Mouse (Mus musculus) frontal cortex, adult (tissue): ENCODE measurements around the gene Gm28043.

Experiments
- ATAC-seq: cut with Nextera tagmentation; 2 replicates; pipeline ENCODE4 v1.9.2; 2017; ENCODE audit warnings: mild to moderate bottlenecking, moderate library complexity, mixed read lengths; ENCODE audit not compliant: low TSS enrichment

Gm28043 gene

GRCm38 (mm10) chr17:29680174-29680573 is 65.5 kb downstream of the Gm28043 start:
- ATAC-seq: no peak

- no peak for ATAC-seq
Observed at GRCm38 (mm10) chr17:29680921-29681320, 66.2 kb downstream of the Gm28043 start.

GRCm38 (mm10) chr17:29681669-29682068 is 67.0 kb downstream of the Gm28043 start:
- ATAC-seq: no peak

GRCm38 (mm10) chr17:29682261-29682660 is 67.6 kb downstream of the Gm28043 start:
- ATAC-seq: no peak

DNA sequence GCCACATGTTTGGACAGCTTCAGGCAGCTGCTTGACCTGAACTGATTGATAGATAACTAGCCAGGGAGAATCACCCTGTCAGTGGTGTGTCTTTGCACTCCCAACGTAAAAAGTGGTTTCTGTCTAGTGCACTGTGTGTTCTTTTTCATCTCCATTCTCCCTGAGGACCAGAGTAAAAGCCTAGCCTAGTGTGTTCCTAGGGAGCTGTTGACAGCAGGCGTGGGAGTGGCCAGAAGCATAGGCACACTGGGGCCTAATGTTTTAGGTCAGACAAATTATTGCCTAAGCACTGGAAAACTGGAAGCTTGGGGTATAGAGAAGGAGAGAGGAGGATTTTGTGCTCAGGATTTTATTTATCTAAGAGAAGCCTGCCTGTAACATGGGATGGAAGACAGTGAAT is 68.5 kb downstream of the Gm28043 start:
- no peak for ATAC-seq

- ATAC-seq: no peak
Observed at GRCm38 (mm10) chr17:29684275-29684674, 69.6 kb downstream of the Gm28043 start.

- ATAC-seq: no peak
Observed at GRCm38 (mm10) chr17:29686771-29687170, 72.1 kb downstream of the Gm28043 start.

DNA sequence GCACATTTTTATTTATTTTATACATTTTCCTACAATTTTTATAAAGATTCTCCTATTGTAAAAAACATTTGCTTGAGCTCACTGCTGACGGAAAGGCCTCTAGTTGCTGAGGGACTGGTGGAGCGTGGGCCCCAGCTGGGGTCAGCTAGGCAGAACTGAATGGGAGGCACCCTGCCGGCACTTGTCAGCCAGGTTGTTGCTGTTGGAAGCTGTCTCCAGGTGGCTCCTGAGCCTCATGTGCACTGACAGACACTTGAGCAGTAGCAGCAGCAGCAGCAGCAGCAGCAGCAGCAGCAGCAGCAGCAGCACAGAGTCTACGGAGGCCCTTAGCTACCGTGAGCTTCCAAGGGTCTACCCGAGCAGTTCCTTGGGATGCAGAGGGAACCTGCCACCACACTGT is 72.7 kb downstream of the Gm28043 start:
- ATAC-seq: no peak

DNA sequence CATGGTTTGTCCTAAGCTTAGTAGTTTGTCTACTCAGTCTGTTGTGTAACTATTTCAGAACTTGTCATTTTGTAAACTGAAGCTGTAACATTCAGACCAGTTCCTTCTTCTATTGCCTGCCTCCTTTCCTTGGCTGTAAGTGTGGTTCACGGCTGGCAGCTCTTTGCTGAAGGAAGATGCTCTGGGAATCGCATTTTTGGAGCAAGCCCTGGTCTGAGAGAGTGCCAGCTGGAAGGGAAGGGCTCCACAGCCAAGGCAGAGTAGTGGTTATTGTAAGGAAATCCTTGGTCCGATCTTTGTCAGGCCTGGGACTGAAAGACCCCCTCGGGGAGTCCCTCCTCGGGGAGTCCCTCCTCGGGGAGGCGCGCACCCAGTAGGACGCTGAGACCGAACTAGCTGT is 73.9 kb downstream of the Gm28043 start:
- ATAC-seq: no peak

- ATAC-seq: no peak
Observed at GRCm38 (mm10) chr17:29690257-29690656, 75.6 kb downstream of the Gm28043 start.

- ATAC-seq: no peak
Observed at GRCm38 (mm10) chr17:29692827-29693226, 78.2 kb downstream of the Gm28043 start.

DNA sequence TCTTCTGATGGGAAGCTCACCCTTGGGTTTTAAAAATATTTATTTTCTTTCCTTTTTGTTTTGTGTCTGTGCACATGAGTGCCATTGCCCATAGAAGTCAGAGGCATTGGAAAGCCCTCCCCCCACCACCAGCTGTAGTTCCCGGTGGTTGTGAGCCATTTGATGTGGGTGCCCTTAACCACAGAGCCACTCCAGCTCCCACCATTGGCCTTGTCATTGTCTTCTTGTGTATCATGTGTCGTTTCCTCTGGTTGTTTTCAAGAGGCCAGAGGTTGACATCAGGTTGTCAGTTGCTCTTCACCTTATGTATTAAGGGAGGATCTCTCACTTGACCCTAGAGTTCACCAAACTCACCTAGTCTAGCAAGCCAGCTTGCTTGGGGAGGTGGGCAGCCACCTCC is 78.9 kb downstream of the Gm28043 start:
- ATAC-seq: no peak

GRCm38 (mm10) chr17:29694516-29694915 is 79.8 kb downstream of the Gm28043 start:
- ATAC-seq: no peak

DNA sequence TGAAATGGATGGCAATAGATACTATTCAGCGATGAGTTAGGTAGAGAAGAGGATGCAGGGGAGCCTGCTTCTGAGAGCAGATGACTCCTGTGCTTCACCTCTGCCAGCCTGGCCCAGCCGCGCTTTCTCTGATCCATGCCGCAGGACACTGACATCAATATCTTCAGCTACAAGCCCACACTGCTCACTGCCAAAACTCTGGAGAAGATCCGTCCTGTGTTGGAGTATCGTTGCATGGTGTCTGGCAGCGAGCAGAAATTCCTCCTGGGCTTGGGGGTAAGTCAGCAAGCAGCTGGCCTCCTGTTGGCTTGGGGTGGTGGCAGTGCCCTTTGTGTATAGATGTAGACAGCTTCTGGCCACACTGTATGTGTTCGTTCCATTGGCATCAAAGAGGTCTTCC is 82.3 kb downstream of the Gm28043 start:
- ATAC-seq: no peak

GRCm38 (mm10) chr17:29698421-29698820 is 83.7 kb downstream of the Gm28043 start:
- ATAC-seq: no peak

DNA sequence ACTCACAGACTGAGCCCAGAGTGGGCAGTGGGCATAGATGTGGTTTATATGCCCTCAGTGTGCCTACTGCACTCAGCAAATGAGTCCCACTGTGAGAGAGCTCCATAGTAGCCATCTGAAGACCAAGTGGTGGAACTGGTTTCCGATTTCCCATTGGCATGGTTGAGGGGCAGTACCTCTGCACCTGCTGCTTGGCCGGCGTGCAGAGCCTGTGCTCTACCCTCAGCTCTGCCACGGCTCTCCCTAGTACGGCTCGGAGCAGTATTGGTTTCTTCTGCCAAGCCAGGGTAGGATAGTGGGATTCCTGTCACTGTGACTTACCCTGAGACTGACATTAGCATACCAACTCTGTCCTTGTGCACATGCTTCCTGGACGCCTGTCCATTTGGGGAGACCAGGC is 85.9 kb downstream of the Gm28043 start:
- no peak for ATAC-seq

DNA sequence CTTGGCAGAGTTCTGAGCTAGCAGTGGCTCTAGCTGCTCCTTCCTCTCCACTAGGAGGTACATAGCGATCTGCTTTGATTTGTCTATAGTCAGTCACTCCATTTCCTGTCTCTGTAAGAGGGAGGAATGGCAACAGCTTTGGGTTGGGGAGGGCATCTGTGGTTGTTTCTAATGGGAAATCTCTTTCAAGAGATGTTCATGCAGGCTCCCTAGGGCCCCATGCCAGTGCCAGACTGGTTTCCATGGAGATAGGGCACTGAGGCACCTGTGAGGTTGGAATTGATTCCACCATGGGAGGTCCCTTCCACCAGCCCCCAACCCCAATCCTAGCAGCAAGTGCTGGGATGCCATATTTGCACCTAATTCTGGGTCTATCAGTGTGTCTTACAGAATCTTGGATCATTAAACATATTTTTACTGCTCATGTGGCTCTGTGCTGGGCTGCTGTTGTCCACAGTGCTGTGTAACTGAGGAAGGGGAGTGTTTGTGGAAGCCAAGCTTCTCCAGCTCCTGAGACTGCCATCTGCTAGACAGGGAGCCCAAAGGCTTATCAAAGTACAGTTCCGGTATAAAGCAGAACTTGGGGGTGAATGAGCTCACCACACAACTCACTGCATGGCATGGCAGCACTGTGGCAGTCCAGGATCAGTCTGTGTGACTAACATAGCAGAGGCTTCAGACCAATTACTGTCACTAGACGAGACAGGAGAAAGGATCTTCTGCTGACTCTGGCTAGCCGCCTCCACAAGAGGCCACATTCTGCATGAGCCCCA is 88.4 kb downstream of the Gm28043 start:
- no peak for ATAC-seq

DNA sequence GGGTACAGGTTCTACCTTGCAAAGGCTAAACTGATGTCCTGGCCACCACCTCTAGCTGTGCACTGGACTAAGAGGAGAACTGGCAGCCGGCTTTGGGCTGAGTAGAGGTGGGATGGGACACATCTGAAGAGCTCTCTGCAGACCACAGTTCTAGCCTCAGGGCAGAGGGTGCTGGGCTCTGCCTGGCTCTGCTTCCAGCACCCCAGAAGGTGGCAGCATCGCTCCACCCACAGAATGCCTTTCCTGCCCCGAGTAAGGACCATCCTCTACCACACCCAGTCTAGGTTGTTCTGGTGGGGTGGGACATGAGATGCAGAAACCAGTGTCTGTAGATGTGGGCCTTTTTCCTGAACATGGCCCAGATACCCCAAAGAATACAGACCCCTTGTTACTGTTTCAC is 90.1 kb downstream of the Gm28043 start:
- peak; percentile 50; the same call in 1 of the 2 replicates for ATAC-seq

DNA sequence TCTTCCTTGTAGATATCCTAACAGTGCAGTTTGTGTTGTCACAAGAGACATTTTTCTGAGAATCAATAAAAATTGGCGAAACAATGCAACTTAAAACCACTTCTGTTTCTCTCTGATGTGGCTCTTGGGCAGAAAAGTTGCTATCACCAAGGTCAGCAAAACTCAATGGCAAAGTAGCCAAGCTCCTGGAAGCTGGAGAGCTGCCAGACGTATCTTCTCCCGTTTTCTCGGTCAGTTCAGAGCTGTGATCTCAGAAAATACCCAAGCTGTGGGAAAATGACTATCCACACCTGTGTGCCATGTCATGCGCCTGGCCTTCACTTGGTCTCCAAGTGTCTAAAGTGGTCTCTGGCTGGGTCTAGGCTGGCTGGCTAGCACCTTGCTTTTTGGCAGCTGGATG is 91.2 kb downstream of the Gm28043 start:
- no peak for ATAC-seq

GRCm38 (mm10) chr17:29706981-29707545 is 92.4 kb downstream of the Gm28043 start:
- no peak for ATAC-seq

DNA sequence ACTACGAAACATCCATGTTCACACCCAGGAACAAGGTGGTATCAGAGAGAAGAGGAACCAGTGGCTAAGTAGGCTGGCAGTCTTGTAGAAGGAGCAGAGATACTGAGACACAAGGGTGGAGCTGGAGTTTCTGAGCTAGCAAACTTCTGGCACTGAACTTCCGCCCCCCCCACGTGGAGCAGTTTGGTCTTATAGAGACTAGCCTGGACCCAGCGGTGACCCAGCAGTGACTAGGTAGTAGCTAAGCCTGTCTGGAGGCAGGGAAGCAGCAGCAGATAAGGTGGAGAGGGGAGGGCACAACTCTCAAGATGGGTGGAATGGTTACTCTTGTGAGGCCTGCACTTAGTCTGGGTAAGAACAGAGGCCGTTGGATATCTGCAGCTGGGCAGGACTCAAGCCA is 94.1 kb downstream of the Gm28043 start:
- ATAC-seq: no peak

- peak; percentile 66; the same call in 1 of the 2 replicates for ATAC-seq
Observed at GRCm38 (mm10) chr17:29710562-29711044, 95.9 kb downstream of the Gm28043 start.

- no peak for ATAC-seq
Observed at GRCm38 (mm10) chr17:29711076-29711744, 96.5 kb downstream of the Gm28043 start.
